Mouse (Mus musculus): ENCODE results near the gene Ptgds.

Ptgds gene

GRCm38 (mm10) chr2:25469969-25470368 is at the start of gene Ptgds:
TSS of gene Ptgds (minus strand) at chr2:25470046.
- DNase-seq (ENCODE audit: low read depth, low spot score), result no peak

DNA sequence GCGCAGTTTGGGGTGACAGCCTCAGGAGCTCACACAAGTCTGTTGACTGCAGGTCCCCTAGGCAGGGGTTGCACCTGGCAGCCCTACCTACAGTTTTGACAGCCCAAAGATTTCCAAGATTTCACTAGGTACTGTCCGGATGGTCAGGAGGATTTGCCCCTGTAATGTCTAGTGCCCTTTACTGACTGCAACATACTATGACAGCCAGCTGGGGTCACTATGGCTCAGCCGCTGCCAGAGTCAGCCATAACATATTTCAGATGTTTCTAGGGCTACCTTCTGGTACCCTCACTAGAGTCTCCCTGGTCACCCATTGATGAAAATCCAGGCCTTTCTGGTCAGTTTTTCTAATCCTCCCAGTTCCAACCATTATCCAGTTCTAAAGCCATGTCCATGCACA is 40.1 kb upstream of the Ptgds start:
- no peak for DNase-seq (ENCODE audit: low read depth, low spot score)

DNA sequence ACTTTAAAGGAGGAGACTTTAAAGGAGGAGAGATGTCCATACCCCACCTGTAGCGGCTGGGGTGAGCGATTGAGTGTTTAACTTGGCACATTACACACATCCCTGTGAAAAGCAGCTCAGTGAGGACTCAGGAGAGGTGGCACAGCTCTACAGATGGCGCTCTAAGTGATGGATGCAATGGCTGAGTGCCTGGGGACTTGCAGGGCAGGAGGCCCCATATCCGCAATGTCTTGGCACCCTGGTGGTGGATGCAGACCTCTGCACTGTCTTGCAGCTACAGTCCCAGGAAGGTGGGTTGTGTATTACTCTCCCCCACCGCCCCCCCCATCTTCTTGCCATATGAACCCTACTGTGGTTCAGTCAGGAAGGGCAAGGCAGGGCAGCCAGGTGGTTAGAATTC is 37.1 kb upstream of the Ptgds start:
- no peak for DNase-seq (ENCODE audit: low read depth, low spot score)

DNA sequence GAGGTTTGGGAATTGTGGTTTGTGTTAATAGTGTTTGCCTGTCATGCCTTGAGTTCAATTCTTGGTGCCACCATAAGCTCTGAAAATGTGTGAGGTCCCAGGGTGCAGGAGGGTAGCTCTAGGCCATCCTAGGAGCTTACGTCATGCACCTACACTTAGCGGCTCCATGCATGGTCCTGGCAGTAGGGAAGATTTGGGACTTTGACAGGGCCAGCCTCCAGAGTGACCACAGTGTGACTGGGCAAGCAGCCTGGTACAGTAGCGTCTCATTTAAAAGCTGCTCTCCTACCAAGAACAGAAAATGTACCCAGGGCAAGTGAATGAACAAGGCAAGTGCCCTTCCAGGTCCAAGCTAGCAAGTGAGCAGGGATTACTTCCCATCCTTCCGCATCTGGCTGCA is 36.0 kb upstream of the Ptgds start:
- DNase-seq (ENCODE audit: low read depth, low spot score), result no peak

DNA sequence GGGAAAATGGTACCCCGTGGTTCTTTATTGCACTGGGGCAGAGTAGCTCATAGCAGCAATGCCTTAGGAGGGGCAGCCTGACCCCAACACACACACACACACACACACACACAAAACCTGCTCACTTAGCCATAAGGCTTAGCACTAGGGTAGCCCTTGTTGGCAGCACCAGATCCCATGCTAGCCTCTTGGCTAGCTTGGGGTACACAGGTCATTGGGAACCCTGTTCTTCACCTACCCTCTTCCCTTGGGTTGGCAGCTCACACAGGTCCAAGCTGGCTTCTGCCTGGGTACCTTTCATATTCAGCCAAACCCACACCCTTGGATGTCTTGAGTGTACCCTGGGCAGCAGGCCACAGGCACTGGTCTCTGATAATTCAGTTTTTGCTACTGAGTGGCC is 35.2 kb upstream of the Ptgds start:
- no peak for DNase-seq (ENCODE audit: low read depth, low spot score)

GRCm38 (mm10) chr2:25504538-25504937 is 34.7 kb upstream of the Ptgds start:
- DNase-seq (ENCODE audit: low read depth, low spot score), result no peak

GRCm38 (mm10) chr2:25502726-25503125 is 32.9 kb upstream of the Ptgds start:
- no peak for DNase-seq (ENCODE audit: low read depth, low spot score)

GRCm38 (mm10) chr2:25501593-25502486 is 32.0 kb upstream of the Ptgds start, which contains the start of gene C8g:
TSS of gene C8g (minus strand) at chr2:25501719.
- DNase-seq (ENCODE audit: low read depth, low spot score), result no peak

DNA sequence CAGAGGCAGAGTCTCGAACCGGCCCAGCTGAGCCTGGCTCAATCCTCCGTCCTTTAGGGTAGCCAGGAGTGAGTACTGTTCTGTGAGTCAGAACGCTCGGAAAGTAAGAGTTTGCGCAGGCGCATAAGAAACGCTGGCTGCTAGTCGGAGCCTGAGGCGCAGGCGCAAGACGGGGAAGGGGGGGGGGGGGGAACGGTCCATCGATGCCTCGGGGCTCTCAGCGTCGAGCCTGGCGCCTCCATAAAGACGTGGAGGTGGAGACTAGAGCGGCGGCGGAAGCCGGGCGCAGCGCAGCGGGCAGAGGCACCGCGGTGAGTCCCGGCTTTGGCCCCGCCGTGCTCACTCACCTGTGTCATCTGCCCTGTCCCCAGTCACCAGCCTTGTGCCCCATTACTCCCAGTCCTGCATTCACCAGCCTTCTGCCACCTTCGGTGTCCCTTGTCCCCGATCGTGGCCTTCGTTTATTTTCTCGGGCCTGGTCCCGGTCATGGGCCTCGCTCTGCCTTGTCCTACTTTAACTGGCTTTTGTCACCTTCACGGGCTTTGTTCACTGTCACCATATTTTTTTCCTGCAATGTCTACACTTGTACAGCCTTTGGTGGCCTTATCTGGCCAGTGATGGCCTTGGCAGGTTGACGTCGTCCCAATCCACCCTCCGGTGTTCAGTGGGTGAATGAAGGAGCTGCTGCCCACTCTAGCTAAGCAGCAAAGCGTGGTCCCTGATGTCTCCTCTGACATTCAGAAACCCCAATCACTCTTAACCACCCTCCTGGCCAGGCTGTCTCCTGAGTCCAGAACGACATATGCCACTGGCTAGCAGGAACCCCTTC is 30.9 kb upstream of the Ptgds start, which contains the start of gene Fbxw5:
Gene Fbxw5, plus strand, starts transcription at position 175 of the 830 bp plus-strand sequence.
- DNase-seq (ENCODE audit: low read depth, low spot score), result peak; percentile 79

- DNase-seq (ENCODE audit: low read depth, low spot score), result no peak
These were observed 30.3 kb upstream of the Ptgds start for GRCm38 (mm10) chr2:25500071-25500575.

DNA sequence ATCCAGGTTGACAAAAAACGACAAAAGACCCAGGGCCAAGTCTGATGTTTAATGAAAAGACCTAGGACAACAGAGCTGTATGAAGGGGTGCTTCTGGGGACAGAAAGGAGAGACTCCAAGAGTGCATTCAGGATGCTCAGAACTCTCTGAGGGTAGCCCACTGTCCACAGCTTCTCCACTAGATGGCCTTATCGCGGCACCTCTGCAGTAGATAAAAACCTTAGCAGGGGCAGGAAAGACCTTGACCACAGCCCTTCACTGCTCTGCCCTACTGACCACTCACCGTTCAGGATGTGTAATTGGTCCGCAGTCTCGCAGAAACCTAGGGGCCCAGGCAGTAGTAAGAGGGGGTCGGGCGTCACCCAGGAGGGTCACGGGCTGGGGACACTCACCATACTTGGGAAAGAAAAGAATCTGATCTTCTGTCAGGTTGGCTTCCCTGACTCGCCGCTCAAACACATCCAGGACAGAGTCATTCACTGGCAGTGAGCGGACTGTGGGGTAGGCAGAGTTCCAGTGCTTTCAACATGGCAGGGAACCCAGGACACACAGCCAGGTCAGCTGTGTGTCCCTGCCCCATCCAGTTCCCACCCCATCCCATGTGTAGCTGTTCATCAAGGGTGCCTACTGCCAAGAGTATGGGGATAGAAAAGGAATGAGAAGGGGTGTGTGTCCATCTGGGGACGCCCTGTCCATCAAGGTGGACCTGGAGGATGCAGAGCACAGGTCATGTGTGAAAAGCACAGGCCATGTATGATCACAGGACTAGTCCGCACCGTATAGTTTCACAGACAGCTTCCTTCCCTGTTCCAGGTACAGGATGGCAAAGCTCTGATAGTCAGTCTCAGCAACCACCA is 29.0 kb upstream of the Ptgds start:
- no peak for DNase-seq (ENCODE audit: low read depth, low spot score)

- no peak for DNase-seq (ENCODE audit: low read depth, low spot score)
These were observed 28.2 kb upstream of the Ptgds start for GRCm38 (mm10) chr2:25497846-25498575.

DNA sequence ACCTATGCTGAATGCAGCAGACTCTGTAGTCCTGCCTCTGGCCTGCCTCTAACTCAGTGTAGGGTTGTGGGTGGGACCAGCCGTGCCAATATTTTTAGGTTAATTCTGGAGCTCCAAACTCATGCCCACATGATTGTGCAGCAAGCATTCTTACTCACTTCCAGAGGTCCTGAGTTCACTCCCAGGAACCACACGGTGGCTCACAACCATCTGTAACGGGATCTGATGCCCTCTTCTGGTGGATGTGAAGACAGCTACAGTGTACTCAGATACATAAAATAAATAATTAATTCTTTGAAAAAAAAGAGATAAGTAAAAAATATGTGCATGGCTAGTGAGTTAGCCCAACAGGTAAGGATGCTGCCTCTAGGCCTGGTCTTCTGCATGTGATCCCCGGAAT is 26.6 kb upstream of the Ptgds start:
- no peak for DNase-seq (ENCODE audit: low read depth, low spot score)

DNA sequence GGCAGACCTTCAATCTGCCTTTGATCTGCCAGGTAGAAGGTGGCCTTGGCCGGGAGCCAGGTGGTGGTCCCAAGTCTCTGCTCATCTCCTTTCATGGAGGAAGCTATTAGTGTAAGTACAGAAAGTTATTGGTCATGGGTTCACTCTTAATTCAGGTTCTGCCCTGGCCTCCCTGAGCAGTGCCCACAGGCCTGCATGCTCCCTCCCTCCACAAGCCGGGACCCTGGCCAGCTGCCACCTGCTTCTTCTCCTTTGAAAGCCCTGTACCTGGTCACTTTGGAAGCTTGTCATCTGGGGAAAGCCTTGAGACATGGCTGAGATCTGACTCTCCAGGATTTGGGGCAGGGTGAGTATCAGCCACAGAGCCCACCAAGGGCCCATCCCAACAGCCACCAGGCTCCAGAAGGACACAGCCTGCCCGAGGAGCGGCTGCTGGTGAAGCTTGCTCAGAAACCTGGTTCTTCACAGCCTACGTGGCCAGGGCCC is 23.7 kb upstream of the Ptgds start, which contains the start of gene Lcn12:
Gene Lcn12, minus strand, starts transcription at position 436 of the 486 bp plus-strand sequence.
- no peak for DNase-seq (ENCODE audit: low read depth, low spot score)

DNA sequence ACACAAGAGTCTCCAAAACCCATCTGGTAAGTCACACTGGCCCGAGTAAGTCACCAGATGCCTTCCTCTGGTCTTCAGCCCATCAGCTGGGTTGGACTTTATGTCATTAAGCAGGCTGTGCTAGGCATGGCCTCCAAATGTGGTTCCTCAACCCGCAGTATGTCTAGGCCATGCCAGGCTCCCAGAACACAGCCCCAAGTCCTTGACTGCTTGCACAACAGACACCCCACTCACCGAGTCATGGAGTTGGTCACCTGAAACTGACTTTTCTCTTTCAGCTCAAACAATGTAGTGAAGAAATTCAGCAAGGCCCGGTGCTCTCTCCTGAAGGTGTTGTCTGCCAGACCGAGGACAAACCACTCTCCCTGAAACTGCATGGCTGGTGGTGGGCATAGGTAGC is 23.1 kb upstream of the Ptgds start:
- no peak for DNase-seq (ENCODE audit: low read depth, low spot score)

DNA sequence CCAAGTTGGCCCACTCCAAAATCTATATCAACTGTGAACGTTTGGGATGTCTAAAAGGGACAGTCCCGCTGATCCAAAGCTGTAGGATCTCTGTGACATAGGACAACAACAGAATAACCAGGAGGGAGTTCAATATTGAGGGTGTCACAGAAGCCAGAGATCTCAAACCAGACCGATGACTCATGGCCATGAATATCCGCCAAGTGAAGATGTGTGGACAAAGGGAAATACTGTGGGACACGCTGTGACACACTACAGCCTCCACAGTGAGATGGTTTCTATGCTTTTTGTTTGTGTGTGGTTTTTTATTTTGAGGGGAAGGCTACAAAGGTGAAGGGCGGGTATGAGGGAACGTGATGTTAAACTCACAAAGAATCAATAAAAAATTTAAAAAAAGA is 18.8 kb upstream of the Ptgds start:
- no peak for DNase-seq (ENCODE audit: low read depth, low spot score)

DNA sequence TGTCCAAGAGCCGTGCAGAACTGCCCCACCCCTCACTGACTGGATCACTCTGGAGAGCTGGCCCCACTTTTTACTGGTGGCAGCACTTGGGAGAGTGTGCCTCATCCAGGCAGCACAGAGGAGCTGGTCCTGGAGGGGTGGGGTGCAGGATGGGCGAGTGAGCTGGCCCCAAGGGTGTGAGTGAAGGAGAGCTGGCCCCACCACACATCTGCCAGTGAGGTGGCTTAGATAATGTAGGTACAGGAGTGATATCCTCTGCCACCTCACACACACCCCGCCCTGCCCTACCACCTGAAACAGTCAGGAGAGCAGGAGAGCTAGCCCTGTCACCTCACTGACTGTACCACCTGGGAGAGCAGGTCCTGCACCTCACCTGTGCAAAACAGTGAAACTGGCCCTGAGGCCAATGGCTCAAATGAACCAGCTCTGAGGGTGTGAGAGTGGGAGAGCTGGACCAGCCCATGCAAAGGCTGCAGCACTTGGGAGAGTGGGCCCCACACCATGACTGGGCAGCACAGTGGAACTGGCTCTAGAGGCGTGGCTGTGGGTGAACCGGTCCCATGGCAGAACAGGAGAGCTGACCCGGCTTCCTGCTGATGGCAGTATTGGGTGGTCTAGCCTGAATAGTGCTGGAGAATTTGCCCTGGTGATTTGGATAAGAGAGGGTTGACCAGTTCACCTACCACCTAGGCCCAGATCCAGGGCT is 18.3 kb upstream of the Ptgds start:
- DNase-seq (ENCODE audit: low read depth, low spot score), result no peak

- no peak for DNase-seq (ENCODE audit: low read depth, low spot score)
These were observed 15.2 kb upstream of the Ptgds start for GRCm38 (mm10) chr2:25484901-25485647.

GRCm38 (mm10) chr2:25482969-25483368 is 13.1 kb upstream of the Ptgds start:
- no peak for DNase-seq (ENCODE audit: low read depth, low spot score)

All from telencephalon, adult 2 months (tissue).